Mouse (Mus musculus) kidney, adult 9 months (tissue): ENCODE results near the gene Wbp2.
A peak's percentile ranks its signal among the peaks of the same experiment; 100 is the strongest.

Experiments
- DNase-seq: peaks from one replicate; pipeline ENCODE4 v3.0.0; 2022

Gene Wbp2

DNA sequence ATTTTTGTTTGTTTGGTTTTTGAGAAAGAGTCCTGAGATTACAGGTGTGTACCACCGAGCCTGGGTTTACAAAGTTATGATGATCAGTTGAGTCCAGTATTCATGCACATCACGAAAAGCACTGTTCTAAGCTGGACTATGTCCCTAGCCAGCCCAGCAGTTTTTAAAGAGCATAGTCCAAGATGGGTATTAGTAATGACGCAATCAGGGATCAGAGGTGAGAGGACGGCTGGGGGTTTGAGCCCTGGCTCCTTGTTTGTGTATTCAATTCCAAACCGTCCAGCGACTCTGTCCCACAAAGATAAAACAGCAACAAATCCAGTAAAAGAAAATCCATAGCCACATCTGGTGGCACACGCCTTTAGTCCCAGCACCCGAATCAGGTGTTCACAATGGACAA, 1.4 kb upstream of the Wbp2 start:
- DNase-seq = peak; percentile 85

DNA sequence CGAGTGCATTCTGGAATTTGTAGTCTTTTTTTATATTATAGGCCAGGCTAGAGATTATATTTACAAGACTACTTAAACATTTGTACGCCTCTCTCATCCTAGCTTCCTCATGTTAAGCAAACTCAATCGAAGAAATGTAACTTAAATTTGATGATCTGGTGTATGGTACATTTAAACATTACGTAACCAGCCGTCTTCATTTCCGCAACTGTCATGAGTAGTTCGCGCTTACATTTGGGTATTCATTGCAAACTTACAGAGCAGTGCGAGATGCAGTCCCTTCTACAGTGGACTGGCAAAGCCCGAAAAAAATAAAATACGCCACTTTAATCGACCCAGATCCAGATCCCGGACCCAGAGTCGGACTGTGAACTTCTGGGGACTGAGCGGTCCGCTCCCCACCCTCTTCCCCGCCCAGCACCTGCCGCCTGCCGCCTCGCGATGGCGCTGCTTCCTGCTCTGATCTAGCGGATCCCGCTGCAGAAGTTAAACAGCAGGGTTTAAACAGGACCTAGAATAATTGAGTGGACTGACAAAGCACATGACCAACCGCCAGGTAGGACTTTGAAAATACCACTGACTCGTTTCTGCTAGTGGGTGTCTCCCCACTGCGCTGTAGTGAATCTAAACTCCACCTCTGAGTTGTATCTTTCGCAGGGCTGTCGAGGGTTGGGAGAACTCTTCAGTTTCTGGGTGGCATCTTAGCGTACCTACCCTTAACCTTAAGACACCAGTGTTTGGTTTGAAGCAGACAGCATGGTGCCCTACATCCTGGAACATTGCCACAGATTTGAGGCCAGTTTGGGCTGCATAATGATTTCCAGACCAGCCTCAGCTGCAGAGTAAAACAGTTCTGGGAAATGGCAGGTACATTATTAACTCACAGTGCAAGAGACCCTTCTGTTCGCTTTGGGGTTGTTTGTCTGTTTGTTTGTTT, 667 bp upstream of the Wbp2 start:
- peak; percentile 94 for DNase-seq

DNA sequence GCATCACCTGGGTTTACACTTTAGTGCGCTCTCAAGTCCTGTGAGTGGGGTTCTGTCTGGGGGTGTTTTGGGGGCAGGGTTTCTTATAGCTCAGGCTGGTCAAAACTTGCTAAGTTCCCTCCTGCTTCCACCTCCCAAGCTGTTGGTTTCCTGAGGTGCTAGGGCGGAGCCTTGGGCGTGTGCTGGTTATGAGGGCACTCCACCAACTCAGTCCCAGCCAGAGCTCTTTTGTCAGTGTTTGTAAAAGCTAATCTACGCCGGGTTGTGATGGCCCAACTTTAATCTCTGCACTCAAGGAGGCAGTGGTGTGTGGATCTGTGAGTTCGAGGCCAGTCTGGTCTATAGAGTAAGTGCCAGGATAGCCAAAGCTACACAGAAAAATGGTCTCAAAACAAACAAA, 2.6 kb downstream of the Wbp2 start:
- no peak for DNase-seq

DNA sequence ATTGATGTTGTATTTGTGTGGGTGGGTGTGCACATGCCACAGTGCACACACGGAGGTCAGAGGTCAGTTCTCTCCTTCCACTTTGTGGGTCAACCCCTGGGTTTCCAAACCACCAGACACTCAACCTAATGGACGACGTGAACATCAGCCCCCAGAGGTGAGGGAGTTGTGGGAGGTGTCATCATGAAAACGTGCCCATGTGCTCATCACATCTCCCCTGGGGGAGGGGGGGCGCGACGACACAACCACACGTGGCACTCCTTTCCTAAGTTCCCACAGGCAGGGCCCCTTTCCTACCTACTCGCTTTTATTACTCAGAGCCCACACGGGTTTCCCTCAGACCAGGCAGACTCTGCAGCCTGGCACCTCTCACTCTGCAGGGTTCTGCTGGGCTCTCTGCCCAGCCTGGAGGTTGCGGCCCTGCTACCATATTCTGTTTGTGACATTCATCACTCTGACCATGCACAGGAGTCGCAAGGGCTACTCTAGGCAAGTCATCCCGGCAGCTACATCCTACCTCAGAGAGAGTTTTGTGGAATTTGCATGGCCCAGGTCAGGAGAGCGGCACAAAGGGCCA, 3.6 kb downstream of the Wbp2 start:
- DNase-seq = no peak

DNA sequence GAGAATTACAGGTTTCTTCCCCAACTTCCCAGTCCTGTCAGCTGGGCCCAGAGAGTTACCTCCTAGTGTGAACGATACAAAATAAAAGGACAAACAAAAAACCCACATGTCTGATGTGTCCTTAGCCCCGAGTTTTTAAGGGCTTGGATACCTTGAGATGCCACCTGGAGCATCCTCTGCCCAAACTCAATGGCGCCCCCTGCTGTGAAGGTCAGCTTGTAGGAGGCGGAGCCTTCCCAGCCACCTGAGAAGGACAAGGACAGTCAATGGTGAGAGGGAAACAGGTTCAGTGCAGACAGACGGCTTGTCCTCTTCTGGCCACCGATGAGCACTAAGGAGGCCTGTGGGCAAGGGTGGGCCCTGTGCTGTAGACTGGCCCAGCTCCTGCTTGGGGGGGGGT, 5.7 kb downstream of the Wbp2 start:
- DNase-seq = peak; percentile 66

DNA sequence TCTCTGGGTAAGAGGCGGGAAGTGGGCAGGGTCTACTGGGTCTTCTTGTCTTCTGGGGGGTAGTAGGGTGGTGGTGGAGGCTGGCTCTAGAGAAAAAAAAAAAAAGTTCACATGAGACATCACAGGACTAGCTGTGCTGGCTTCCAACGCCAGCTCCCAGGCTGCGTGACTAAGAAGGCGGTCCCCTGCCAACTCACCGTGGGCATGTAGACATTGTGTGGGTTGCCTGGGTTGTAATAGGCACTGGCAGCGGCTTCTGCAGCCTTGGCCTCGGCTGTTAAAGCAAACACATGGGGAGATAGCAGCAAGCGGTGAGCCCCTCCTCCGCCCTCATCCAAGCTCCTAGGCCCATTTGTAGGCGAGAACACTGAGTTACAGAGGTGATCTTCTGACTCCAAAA, 7.3 kb downstream of the Wbp2 start:
- no peak for DNase-seq

DNA sequence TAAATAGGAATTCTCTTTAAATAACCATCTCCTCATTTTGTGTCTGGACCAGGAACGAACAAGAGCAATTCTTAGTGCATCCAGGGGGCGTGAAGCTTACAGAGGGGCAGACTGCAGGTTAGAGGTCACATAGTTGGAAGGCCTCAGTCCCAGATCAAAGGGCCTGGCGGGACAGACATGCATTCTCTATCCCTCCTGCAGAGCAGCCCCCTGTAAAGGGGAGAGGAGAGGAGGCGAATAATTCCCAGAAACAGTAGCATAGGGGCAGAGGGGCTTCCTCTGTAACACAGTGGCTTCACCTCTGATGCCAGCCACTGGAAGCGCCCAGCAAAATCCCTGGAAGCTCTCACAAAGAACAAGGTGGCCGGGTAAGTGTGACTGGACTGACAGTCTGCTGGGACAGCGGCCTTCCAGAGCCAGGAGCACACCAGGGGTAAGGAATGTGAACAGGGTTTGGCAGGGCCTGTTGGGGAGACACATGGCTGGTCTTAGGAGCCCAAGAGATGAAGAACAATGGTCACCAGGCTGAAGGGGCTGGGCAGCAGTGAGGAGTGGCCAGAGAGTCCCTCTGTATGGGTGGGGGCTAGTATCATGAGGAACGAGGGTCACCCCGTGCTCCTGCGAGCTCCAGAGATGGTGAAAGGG, 8.0 kb downstream of the Wbp2 start:
- no peak for DNase-seq

DNA sequence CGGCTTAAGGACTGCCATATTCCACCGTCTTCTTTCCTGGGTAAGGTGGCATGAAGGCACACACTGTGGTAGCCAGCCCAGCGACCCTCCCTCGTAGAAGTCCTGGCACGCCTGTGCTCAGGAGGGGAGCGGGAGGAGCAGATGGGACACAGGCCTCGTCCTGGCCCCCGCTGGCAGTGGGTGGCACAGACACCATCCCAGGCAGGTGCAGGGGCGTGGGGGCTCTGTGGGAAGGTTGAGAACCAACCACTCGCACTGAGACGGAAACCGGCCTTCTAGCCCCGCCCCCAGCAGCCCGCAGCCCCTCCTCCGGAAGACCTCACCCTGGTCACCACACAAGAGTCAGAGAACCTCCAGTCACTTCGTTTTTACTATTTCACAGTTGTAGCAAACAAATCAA, 8.6 kb downstream of the Wbp2 start:
- DNase-seq = no peak

DNA sequence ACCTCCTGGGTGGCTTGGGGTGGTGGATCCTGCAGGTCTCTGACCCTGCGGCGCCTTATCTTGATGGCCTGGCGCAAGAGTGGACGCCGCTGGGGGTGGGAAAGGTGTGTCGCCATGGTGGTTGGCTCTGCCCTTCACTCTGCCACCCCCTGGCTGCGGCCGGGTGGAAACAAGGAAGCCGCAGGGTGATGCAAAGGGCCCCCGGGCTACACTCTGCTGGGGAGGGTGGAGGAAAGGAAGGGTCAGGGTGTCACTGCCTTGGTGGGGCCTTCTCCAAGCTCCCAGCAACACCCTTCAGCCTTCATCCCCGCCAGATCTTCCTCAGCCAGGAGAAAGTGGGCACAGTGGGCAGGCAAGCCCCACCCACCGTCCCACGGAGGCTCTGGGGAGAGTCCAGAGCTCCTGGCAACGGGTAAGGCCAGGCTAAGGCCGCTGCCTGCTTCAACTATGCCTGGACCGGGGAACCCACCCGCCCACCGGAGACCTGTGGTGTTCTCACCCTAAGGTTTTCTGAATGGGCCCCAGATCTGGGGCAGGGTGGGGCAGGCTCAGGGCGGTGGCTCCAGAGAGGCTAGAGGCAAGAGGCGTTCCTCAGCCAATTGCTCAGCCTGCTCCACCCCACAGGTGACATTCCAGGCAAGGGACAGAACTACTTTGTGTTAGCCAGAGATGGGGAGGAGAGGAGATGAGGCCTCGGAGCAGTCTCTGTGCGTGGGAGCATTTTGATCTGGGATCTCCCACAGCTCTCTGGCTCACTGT, 9.2 kb downstream of the Wbp2 start, which contains the start of gene Unc13d:
TSS of gene Unc13d (minus strand) at position 516 of the 759 bp plus-strand sequence.
- DNase-seq = no peak

DNA sequence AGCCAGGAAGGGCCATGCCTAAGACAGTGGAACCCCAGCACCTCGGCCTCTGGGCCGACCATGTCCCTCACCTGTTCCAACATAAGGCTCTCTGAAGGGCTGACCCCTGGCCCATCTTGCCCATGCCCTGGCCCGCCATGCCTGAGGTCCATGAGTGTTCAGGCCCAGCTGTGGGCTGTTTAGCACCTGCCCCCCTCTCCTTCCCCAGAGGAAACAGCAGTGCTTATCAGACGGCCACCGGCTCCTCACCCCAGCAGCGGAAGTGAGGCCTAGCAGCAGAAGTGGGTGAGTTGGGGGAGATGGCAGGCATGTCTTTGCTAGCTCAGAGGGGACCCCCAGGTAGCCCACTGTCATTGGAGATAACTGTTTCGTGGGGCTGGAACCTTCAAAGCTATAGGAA, 10.0 kb downstream of the Wbp2 start:
- DNase-seq = no peak

DNA sequence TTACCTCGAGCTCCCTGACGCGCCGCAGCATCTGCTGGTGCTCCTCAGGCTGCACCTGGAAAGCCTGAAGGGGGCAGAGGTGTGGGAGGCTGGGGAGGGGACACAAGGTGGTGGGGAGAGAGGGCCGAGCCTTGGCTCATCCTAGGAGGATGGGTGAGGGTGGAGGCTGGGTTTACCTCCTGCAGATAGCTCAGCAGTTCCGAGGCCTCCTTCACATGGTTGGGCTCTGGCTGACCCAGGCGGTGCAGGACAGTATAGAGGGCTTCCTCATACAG, 10.6 kb downstream of the Wbp2 start:
- no peak for DNase-seq

DNA sequence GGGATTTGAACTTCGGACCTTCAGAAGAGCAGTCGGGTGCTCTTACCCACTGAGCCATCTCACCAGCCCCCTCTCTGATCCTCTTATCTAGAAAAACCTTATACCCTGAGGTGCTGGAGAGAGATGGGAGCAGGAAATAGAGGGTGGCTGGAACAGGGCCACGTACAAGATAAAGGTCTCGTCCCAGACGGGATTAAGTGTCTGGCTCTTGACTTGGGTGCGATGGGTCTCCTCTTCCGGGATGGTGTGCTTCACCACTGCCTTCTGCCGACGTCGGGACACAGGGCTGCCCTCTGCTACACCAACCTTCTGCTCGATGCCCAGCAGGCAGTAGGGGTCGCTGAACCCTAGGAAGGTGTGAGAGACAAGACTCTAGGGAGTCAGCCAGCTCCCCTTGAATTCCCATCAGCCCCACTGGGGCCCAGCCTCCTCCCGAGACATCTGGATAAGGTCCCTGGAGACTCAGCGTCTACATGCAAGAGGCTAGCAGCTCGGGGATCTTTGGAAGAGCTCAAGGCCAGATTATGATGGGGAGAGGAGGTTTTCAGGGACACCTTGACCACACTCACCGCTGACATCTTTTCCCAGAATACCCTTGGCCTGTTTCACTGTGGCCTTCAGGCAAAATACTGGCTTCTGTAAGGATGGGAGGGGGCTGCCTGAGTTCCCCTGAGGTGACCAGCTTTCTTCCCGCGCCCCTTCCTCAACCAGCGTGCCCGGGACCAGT, 11.1 kb downstream of the Wbp2 start:
- no peak for DNase-seq

DNA sequence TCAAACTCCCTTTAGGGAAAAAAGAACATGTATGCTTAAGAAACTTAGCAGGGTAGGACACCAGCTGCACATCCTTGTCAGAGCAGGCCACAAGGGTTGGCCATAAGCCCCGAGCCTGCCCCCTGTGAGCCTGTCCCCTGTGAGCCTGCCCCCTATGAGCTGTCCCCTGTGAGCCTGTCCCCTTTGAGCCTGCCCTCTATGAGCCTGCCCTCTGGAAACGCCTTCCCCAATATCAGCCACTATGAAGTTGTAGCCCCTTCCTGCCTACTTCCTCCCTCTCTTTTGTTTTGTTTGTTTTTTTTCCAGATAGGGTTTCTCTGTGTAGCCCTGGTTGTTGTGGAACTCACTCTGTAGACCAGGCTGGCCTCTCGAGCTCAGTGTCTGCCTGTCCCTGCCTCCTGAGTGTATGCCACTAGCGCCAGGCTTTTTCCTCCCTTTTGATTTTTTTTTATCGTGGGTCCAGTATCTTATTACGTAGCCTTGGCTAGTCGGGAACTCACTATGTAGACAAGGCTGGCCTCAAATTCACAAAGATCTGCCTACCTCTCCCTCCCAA, 12.3 kb downstream of the Wbp2 start:
- DNase-seq = no peak

DNA sequence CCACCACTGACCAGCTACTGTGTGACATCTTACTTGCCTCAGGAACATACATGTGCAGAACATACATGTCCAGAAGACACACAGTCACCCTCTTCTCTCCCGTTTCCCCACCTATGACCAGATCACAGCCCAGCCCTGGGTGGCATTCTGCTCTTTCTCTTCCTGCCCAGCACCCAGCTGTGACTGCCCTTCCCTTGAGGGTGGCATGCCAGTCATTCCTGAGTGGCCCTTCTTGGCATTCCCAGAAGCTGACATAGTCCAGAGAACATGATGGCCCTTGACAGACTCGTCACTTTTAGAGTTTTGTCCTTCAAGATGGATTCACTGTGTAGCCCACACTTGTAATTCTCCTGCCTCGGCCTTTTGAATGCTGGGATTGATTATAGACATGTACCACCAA, 14.2 kb downstream of the Wbp2 start:
- DNase-seq = no peak

DNA sequence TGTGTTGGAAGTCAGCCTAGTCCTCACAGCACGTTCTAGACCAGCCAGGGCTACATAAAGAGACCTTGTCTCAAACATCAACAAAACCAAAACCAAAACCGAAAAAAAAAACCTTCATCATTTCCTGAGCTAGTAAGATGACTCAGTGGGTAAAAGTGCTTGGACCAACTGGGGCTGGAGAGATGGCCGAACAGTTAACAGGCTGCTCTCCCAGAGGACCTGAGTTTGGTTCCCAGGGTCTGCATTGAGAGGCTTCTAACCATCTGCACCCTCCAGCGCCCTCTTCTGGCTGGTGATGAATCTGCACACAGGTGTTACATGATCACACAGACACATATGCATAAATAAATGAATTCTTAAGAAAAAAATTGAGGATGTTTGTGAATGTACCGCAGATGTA, 15.3 kb downstream of the Wbp2 start:
- DNase-seq = no peak

DNA sequence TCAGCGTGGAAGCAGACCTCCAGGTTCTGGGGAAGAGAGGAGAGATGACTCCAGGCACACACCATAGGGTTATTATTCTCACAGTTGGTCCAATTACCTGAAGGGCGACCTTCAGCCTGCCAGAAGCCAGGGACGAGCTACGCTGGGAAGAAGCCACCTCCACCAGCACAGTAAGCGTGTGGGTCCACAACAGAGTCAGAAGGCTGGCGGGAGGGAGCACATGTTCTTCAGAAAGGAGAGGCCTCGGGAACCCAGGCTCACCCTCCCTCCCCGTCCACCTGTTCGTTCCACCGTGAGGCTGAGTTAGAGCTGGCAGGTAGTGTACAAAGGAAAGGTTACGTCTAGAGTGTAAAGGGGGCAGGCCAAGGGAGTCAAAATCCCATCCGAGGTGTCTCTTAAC, 21.4 kb downstream of the Wbp2 start:
- no peak for DNase-seq

DNA sequence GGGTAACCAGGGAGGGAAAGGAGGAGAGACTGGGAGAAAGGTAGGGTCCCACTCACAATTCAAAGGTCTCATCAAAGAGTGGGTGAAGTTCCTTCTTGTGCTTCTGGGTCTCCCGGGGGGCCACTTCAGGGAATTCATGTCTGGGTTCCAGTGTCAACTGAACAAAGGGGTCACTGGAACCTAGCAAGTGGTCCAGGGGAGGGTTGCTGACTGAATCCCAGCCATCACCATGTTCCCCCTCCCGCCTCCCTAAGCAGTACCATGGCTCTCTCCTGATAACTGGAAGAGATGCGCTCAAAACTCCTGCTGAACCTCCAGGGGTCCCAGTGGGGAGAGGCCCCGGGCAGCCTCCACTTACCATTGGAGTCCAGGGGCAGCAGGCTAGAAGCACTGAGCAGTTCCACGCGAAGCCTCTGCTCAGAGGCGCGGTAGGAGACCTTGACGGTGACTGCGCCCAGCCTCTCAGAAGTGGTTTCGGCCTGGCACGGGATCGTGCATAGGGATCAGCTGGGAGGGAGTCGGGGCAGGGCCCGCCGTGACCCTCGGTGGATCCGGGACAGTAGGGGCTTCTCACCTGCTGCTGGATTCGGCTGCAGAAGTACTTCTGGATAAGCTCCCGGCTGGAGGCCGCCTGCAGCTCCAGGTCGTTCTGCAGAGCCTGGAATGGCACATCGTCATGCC, 22.5 kb downstream of the Wbp2 start:
- no peak for DNase-seq

DNA sequence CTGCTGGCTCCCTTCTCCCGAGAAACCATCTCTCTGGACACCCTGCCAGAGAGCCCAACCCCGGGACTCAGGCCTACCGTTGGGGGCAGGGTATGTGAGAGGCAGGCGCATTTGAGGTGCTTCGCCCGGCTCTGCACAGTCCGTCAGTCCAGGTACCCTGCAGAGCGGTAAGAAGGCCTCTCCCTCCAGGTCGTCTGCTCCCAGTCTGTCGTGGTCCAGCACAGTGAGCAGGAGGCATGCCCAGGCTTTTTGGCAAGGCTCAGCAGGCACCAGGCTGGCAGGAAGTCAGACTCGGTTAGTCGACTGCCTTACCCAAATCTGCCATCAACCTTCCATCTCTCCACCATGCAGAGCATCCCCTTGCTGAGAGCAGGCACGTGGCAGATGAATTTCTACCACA, 23.2 kb downstream of the Wbp2 start:
- DNase-seq = no peak

DNA sequence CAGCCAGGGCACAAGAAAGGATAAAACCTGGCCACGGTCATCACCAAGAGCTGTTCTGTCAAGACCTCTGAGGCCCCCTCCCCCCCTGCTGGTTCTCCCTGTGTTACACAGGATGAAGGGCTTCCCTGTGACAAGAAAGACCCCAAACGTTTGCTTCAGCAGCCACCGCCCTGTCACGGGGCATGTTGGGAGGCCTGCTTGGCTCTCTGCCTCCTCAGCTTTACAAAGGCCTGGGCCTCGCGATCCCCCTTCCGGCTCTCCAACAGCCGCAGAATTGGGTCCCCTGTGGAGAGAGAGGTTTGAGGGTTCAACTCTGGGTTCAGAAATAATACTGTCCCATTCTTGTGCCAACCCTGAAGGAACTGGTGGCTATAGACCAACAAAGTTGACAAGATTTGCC, 24.3 kb downstream of the Wbp2 start:
- DNase-seq = no peak

DNA sequence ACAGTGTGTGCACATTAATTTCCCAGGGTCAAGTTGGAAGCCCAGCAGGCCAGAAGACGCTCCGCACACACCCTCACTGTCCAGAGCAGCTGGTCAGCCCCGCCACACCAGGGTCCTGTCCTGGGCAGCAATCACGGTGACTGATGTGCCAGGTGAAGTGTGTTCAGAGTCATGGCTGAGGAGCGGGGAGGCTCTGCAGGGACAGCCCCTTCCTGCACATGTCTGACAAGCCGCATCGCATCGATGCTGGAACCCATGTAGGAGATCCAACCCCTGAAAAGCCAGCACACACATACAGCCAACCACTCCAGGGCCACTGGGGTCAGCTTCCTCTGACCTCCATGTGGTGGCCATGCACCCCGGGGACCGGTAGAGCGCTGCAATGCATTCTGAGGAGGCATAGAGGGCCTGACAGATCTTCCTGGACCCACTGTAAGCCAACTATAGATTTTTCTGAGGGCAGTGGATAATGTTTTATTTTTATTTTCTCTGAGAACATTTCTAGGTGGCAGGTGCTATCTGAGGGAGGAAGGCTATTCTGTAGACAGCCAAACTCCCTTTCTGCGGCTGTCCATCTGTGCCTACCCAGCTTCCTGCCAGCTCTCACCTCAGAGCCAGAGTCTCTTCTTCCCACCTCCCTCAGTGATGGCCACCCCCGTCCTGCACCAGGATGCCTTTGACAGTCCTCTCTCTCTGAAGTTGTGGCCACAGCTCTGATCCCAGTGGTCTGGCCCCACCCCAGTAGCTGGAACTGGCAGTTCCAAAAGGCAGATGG, 25.0 kb downstream of the Wbp2 start:
- no peak for DNase-seq

DNA sequence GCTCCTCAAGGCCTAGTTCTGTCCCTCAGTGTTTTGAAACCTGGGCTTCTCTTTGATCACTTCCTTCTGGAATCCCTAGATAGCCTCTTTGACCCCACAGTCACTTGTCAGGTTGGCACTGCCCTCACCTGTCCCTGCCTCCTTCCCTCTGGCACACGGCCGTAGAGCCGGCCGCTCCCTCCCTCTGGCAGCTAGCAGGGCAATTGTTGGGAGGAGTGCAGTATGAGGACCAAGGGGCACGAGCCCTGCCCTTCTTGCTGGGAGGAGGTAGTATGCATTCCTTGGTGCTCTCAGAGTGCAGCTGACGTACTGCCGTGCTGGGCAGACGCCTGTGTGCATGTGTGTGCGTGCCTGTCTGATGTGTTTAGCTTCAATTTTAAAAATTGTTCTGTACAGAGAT, 26.2 kb downstream of the Wbp2 start:
- no peak for DNase-seq
